Mouse (Mus musculus) small intestine, adult 2 months (tissue): ENCODE measurements around the gene Gucy2c.

Experiments
- CTCF ChIP-seq: fragments of 200-500 bp; IDR thresholded peaks from 2 replicates; pipeline ENCODE4 v1.5.1; 2012; ENCODE audit warnings: low read depth, mild to moderate bottlenecking, control low read depth, inconsistent platforms, low read length, moderate library complexity, mixed read lengths; ENCODE audit not compliant: insufficient replicate concordance, insufficient read length; ENCODE audit errors: extremely low read depth
- POLR2A ChIP-seq: fragments of 200-500 bp; IDR thresholded peaks from 2 replicates; pipeline ENCODE4 v1.6.1; 2012; ENCODE audit warnings: low read depth, mild to moderate bottlenecking, control low read depth, inconsistent platforms, low read length, moderate library complexity

DNA sequence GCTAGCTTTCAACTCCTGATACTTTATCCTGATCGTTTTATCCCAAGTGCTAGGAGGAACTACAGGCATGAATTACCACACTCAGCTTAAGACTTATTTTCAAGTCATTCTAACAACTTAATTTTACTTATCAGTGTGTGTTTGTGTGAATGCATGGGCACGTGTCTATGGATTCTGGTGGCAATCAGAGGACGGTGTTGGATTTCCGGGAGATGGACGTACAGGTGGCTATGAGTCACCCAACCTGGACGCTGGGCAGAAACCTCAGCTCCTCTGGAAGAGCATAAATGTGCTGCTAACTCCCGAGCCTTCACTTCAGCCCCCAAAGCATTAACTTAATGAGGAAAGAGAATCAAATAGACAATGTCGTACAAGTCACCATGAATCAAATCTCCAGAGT lies 43.4 kb upstream of the Gucy2c start:
- TF ChIP-seq CTCF (no peak), POLR2A (no peak)
